Mouse (Mus musculus) G1E (cell line): ENCODE data around the gene Stx8.

Source experiments
- CTCF ChIP-seq: IDR thresholded peaks from 2 replicates; pipeline ENCODE4 v1.5.1; 2012; ENCODE audit warnings: low read depth, low read length, inconsistent platforms, mixed read lengths
- GATA1 ChIP-seq: IDR thresholded peaks from 2 replicates; pipeline ENCODE4 v1.6.1; 2012; ENCODE audit warnings: borderline replicate concordance, low read length, inconsistent platforms, mixed read lengths
- POLR2AphosphoS5 ChIP-seq: IDR thresholded peaks from 2 replicates; pipeline ENCODE4 v1.6.1; 2012; ENCODE audit warnings: low read depth, low read length, inconsistent platforms; ENCODE audit not compliant: insufficient replicate concordance
- TAL1 ChIP-seq: conservative IDR thresholded peaks from 2 replicates; pipeline ENCODE4 v1.6.1; 2012; ENCODE audit warnings: low read depth, low read length, inconsistent platforms, mixed read lengths

- TF ChIP-seq POLR2AphosphoS5: no peak
- TF ChIP-seq CTCF: no peak
- TF ChIP-seq TAL1: no peak
- no peak for TF ChIP-seq GATA1
These were observed 248.7 kb downstream of the Stx8 start for GRCm38 (mm10) chr11:68214496-68215205.
